In genomic region chr11:44367711-44368110, GRCm38 (mm10) we compare ENCODE assay signal across 19 mouse cellular contexts. TPM values are rescaled to one million over a fixed set of nuclear protein-coding genes. Genes with fewer than 3 reads are reported as not detected.
DNase-seq lines count a peak whose midpoint lies in the region; ATAC-seq lines count a peak whose summit lies in the region.
"Had no signal": no experiment of that assay in that cellular context is flagged by ENCODE, and none has a peak within 500 bp of the region (broad histone marks: within the 10 kb centered on the region; RNA-seq: fewer than 3 reads in every experiment).

No protein-coding gene starts in this region.

- H3K27me3 ChIP-seq in midbrain, embryonic 11.5 days (ENCODE audit: control insufficient read depth, insufficient read depth, low read length) = no peaks in the 10 kb centered on the region
- H3K27me3 ChIP-seq: forebrain, embryonic 13.5 days; limb, embryonic 12.5 days; midbrain, embryonic 15.5 days; stomach, embryonic 15.5 days had no signal

- H3K9me3 ChIP-seq in midbrain, embryonic 11.5 days (ENCODE audit: control insufficient read depth, low read length) = no peaks in the 10 kb centered on the region
- H3K9me3 ChIP-seq: forebrain, embryonic 13.5 days; limb, embryonic 12.5 days; midbrain, embryonic 15.5 days; stomach, embryonic 15.5 days had no signal

- no peak overlapping the region for H3K4me2 ChIP-seq in midbrain, embryonic 11.5 days
- H3K4me2 ChIP-seq: forebrain, embryonic 13.5 days; limb, embryonic 12.5 days; midbrain, embryonic 15.5 days; stomach, embryonic 15.5 days had no signal

- ATAC-seq in midbrain, embryonic 11.5 days (ENCODE audit: low FRiP score) = no peak
- ATAC-seq in granulocyte monocyte progenitor cell, adult 5-6 weeks (replicated peaks; ENCODE audit: poor library complexity, severe bottlenecking) = no peak
- ATAC-seq: forebrain, embryonic 13.5 days; liver, postnatal 0 days; midbrain, embryonic 15.5 days had no signal

- no peak overlapping the region for H3K9ac ChIP-seq in midbrain, embryonic 11.5 days (ENCODE audit: low read length)
- H3K9ac ChIP-seq: forebrain, embryonic 13.5 days; limb, embryonic 12.5 days; liver, postnatal 0 days; midbrain, embryonic 15.5 days; stomach, embryonic 15.5 days had no signal

- 89% methylated on average over 1 of the region's 1 CpGs for WGBS in midbrain, embryonic 11.5 days

- DNase-seq in adrenal gland, adult 8-10 months = peak; percentile 2
- no peak for DNase-seq in adrenal gland, postnatal 4 days (ENCODE audit: low spot score in 2 of 2)
- DNase-seq in ovary, postnatal 36 days (ENCODE audit: low spot score) = peak; percentile 4
- no peak for DNase-seq in ovary, postnatal 10 days (ENCODE audit: low spot score)
- peak; percentile 39 to 47 for DNase-seq in heart, adult 9 months (ENCODE audit: low spot score in 2 of 2)
- DNase-seq in midbrain, embryonic 11.5 days (ENCODE audit: low spot score, missing footprints) = no peak
- DNase-seq in left cerebral cortex, adult 11 months (ENCODE audit: low spot score) = no peak
- DNase-seq: liver, postnatal 0 days; right cerebral cortex, postnatal 4 days had no signal

- no peak overlapping the region for H3K4me3 ChIP-seq in midbrain, embryonic 11.5 days (ENCODE audit: low read depth, low read length)
- H3K4me3 ChIP-seq: forebrain, embryonic 13.5 days; limb, embryonic 12.5 days; midbrain, embryonic 15.5 days; stomach, embryonic 15.5 days had no signal

- no peaks in the 10 kb centered on the region for H3K36me3 ChIP-seq in midbrain, embryonic 11.5 days (ENCODE audit: control insufficient read depth, insufficient read depth, low read length)
- H3K36me3 ChIP-seq: limb, embryonic 12.5 days; midbrain, embryonic 15.5 days; stomach, embryonic 15.5 days had no signal

- H3K4me1 ChIP-seq in midbrain, embryonic 11.5 days (ENCODE audit: control insufficient read depth, insufficient read depth, low read length) = no peaks in the 10 kb centered on the region
- H3K4me1 ChIP-seq: forebrain, embryonic 13.5 days; limb, embryonic 12.5 days; midbrain, embryonic 15.5 days; stomach, embryonic 15.5 days had no signal

- no peak overlapping the region for H3K27ac ChIP-seq in midbrain, embryonic 11.5 days (ENCODE audit: low read depth, low read length)
- H3K27ac ChIP-seq: forebrain, embryonic 13.5 days; limb, embryonic 12.5 days; midbrain, embryonic 15.5 days; stomach, embryonic 15.5 days had no signal

RNA-seq across cellular contexts. Expression of gene Il12b, which starts 32.2 kb away (rescaled TPM):
- not detected for total RNA-seq in adrenal gland, adult 8-10 months (2022)
- total RNA-seq in adrenal gland, postnatal 4 days (2021) = under 1 TPM in 1 of 2 experiments, not detected in 1; 0.14 TPM
- not detected in 2 replicates for polyA plus RNA-seq in midbrain, embryonic 11.5 days (2014; fragmentation: Nextera tagmentation; extraction: Ambion mirVana)
- not detected in 2 replicates for total RNA-seq in granulocyte monocyte progenitor cell, adult 5-6 weeks (2014; fragmentation: Nextera tagmentation)
- not detected in 2 replicates for total RNA-seq in granulocyte monocyte progenitor cell, adult 5-6 weeks (2017)
- total RNA-seq: common myeloid progenitor, adult 5-6 weeks; ES-E14; layer of hippocampus, postnatal 14 days had no signal
- polyA plus RNA-seq: forebrain, embryonic 13.5 days; heart, embryonic 16.5 days; limb, embryonic 12.5 days; liver, postnatal 0 days; midbrain, embryonic 15.5 days; neural tube, embryonic 14.5 days had no signal

Comparison
In these comparisons a context has a peak if more than half of its experiments do, and no peak if none do; other contexts are left out.
1. DNase-seq: peak in adrenal gland, adult 8-10 months (single experiment), ovary, postnatal 36 days (single experiment) and heart, adult 9 months (2 of 2); none in adrenal gland, postnatal 4 days (0 of 2), ovary, postnatal 10 days (single experiment), midbrain, embryonic 11.5 days (single experiment) and left cerebral cortex, adult 11 months (single experiment).